Mouse (Mus musculus) spleen, adult 2 months (tissue): Measurements from ENCODE around the gene Rangap1. TPM values are rescaled to one million over a fixed set of nuclear protein-coding genes. Genes with fewer than 3 reads are reported as not detected.
"Not testable (repeated sequence)": the region's sequence is repeated elsewhere in the genome, so short reads cannot be mapped to it uniquely, and the experiment has no call there.

ENCODE experiments used
- DNase-seq, 2 experiments: peaks; one replicate each; pipeline versions ENCODE4 v3.0.0 to v3.0.0-alpha.2; 2012 to 2021; ENCODE audit warnings: low spot score in 2 of 2, low read depth in 1 of 2
- H3K27ac ChIP-seq: fragments of 200-500 bp; 2 replicates; pipeline ENCODE4 v1.5.1; 2012; ENCODE audit warnings: low read length, inconsistent platforms; ENCODE audit not compliant: insufficient read depth
- H3K27me3 ChIP-seq: fragments of 200-500 bp; 2 replicates; pipeline ENCODE4 v1.6.1; 2012; ENCODE audit warnings: mild to moderate bottlenecking, moderate library complexity, low read length, inconsistent platforms; ENCODE audit not compliant: control insufficient read depth, insufficient read depth
- H3K36me3 ChIP-seq: fragments of 200-500 bp; 2 replicates; pipeline ENCODE4 v1.6.1; 2012; ENCODE audit warnings: mild to moderate bottlenecking, low read length, inconsistent platforms; ENCODE audit not compliant: control insufficient read depth, insufficient read depth
- H3K4me1 ChIP-seq: fragments of 200-500 bp; 2 replicates; pipeline ENCODE4 v1.6.1; 2011; ENCODE audit warnings: inconsistent platforms; ENCODE audit not compliant: control insufficient read depth, insufficient read depth, insufficient read length
- H3K4me3 ChIP-seq: fragments of 200-500 bp; 2 replicates; pipeline ENCODE4 v1.5.1; 2011; ENCODE audit warnings: mild to moderate bottlenecking, inconsistent platforms; ENCODE audit not compliant: insufficient read depth, insufficient read length; ENCODE audit errors: extremely low read depth
- CTCF ChIP-seq: fragments of 200-500 bp; IDR thresholded peaks from 2 replicates; pipeline ENCODE4 v1.5.1; 2011; ENCODE audit warnings: mild to moderate bottlenecking, inconsistent platforms; ENCODE audit not compliant: insufficient read depth, insufficient read length, insufficient replicate concordance; ENCODE audit errors: extremely low read depth
- POLR2A ChIP-seq: fragments of 200-500 bp; IDR thresholded peaks from 2 replicates; pipeline ENCODE4 v1.6.1; 2011; ENCODE audit warnings: low read depth, low read length, inconsistent platforms
- WGBS: fragments of 180-500 bp; shearing (Covaris S2); methylation state at CpG from one replicate; pipeline ENCODE4 v1.1.7; 2018; 5-methylcytosine and 5-hydroxymethylcytosine counted together
- polyA plus RNA-seq: library from polyadenylated mRNA; depleted of rRNA; stranded (reverse); fragments of >200 nt; gene quantifications from 2 replicates; pipeline ENCODE4 v1.2.3, GENCODE M21; 2012

The Rangap1 gene
- polyA plus RNA-seq, 1 experiment: 26.6 TPM

DNA sequence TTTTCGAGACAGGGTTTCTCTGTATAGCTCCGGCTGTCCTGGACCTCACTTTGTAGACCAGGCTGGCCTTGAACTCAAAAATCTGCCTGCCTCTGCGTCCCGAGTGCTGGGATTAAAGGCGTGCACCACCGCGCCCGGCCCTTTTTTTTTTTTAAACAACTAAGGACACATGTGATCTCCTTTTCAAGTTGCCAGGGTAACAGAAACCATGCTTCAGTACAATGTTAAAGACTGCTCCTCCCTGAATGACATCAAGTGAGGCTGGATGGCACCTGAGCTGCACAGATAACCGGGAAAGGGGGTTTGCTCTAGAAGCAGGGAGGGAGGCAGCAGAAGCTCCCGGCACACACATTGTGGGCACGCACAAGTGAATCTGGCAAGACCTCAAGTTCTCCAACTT lies 36.3 kb downstream of the Rangap1 start:
- WGBS: 96% methylated on average over 11 of the region's 11 CpGs
- TF ChIP-seq CTCF (no peak), POLR2A (no peak)
- Histone ChIP-seq H3K27ac (no peak overlapping the region), H3K36me3 (peaks cover 64% of the 10 kb centered on the region), H3K4me1 (no peaks in the 10 kb centered on the region), H3K4me3 (no peak overlapping the region), H3K27me3 (no peaks in the 10 kb centered on the region)
- no peak for DNase-seq

DNA sequence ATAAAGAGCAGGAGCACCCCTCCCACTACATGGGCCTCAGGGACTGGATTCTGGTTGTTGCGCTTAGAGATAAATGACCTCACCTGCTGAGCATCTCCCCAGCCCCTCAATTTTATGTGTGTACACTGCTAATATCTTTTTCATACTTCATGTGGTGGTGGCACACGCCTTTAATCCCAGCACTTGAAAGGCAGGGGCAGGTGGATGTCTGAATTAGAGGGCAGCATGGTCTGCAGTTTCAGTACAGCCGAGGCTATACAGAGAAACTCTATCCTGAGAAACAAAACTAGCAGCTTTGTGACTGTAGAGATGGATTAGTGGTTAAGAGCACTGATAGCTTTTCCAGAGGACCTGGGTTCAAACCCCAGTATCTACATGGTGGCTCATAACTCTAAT lies 42.2 kb downstream of the Rangap1 start:
- peaks cover 26% of the 10 kb centered on the region for H3K36me3 ChIP-seq
- DNase-seq: no peak
- no peak overlapping the region for H3K4me3 ChIP-seq
- H3K27ac ChIP-seq: no peak overlapping the region
- no peaks in the 10 kb centered on the region for H3K4me1 ChIP-seq
- no peak for TF ChIP-seq CTCF
- 93% methylated on average over 3 of the region's 3 CpGs for WGBS
- no peaks in the 10 kb centered on the region for H3K27me3 ChIP-seq

DNA sequence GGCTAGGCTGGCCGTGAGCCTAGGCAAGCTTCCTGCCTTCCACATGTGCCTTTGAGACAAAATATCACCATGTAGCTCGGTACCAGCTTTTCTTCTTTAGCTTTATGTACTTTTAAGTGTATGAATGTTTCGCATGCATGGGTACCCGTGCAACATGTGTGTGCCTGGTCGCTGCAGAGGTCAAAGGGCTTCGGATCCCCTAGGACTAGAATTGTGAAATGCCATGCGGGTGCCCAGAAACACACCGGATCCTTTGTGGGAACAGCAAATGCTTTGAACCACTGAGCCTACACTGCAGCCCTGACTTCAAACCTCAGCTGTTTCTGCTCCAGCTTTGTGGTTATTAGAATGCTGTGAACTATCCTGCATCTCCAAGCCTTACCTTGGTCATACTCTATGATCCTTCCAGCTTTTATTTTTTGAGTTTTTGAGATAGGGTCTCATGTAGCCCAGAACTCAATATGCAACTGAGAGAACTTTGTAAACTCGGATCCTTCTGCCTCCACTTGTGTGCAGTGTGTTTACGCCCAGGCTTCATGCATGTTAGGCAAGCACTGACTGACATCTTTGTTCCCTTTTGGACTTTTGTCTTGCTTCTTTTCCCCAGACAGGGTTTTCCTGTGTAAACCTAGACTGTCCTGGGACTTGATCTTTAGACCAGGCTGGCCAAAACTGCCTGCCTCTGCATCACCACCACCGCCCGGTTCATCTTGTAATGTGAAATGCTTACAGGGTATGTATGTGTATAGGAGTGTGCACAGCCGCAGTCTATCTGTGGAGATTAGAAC lies 42.8 kb downstream of the Rangap1 start:
- Histone ChIP-seq H3K4me1 (no peaks in the 10 kb centered on the region; the same call in 1 of the 2 replicates), H3K36me3 (peaks cover 26% of the 10 kb centered on the region), H3K27ac (no peak overlapping the region), H3K4me3 (no peak overlapping the region), H3K27me3 (no peaks in the 10 kb centered on the region)
- DNase-seq: no peak
- TF ChIP-seq POLR2A (no peak), CTCF (no peak)
- 92% methylated on average over 13 of the region's 13 CpGs for WGBS

DNA sequence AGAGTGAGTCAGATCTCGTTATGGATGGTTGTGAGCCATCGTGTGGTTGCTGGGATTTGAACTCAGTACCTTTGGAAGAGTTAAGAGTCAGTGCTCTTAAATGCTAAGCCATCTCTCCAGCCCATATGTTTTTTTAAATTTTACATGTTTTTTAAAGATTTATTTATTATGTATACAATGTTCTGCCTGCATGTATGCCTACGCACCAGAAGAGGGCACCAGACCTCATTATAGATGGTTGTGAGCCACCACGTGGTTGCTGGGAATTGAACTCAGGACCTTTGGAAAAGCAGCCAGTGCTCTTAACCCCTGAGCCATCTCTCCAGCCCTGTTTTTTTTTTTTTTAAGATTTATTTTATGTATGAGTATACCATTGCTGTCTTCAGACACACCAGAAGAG lies 44.0 kb downstream of the Rangap1 start:
- not testable (repeated sequence) for H3K27ac ChIP-seq, H3K27me3 ChIP-seq, DNase-seq, H3K4me3 ChIP-seq, H3K4me1 ChIP-seq
- 79% methylated on average over 4 of the region's 4 CpGs for WGBS
- H3K36me3 ChIP-seq: peaks cover 23% of the 10 kb centered on the region

DNA sequence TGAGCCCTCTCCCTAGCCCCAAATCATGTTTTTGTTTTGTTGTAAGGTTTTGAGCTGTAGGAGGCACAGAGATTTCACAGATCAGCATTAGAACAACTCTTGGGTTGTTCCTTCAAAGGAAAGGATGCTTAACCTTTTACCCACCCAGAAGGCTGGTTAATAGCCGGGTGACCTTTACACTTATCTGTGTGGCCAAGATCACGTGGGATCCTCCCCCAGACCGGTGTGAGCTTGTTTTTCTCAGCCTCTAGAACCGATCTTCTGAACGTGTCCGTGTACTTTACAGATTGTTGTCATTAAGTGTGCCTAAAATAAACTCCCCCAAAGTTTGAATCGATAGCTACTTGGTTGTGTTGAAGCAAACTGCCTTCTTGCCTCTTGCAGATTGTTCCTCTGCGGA lies 44.7 kb downstream of the Rangap1 start:
- no peak for DNase-seq

DNA sequence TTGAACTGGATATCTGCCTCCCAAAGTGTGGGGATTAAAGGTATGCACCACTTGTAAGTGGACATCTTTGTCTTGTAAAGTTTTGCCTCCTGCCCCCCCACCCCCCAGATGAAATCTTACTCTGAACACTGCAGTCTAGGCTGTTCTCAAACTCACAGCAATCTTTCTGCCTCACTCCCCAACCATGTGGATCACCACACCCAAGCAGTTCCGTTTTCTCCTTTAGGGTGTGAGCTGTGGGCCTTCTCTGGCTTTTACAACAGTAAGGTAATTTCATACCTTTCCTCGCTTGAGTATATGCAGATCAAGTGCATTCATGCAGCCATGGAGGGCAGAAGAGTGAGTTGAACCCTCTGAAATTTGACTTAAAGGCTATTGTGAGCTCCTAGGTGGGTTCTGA lies 45.2 kb downstream of the Rangap1 start:
- DNase-seq: no peak
- TF ChIP-seq POLR2A (no peak), CTCF (no peak)
- WGBS: 66% methylated on average over 2 of the region's 2 CpGs
- Histone ChIP-seq H3K4me3 (no peak overlapping the region), H3K36me3 (peaks cover 11% of the 10 kb centered on the region), H3K27ac (no peak overlapping the region), H3K27me3 (no peaks in the 10 kb centered on the region), H3K4me1 (no peaks in the 10 kb centered on the region; the same call in 1 of the 2 replicates)

More for the DNA sequence above, 44.7 kb downstream of the Rangap1 start:
- WGBS: 83% methylated on average over 8 of the region's 8 CpGs
- Histone ChIP-seq H3K36me3 (peaks cover 15% of the 10 kb centered on the region), H3K4me3 (no peak overlapping the region), H3K4me1 (no peaks in the 10 kb centered on the region; the same call in 1 of the 2 replicates), H3K27ac (no peak overlapping the region), H3K27me3 (no peaks in the 10 kb centered on the region)
- TF ChIP-seq CTCF: no peak
- no peak for TF ChIP-seq POLR2A

DNA sequence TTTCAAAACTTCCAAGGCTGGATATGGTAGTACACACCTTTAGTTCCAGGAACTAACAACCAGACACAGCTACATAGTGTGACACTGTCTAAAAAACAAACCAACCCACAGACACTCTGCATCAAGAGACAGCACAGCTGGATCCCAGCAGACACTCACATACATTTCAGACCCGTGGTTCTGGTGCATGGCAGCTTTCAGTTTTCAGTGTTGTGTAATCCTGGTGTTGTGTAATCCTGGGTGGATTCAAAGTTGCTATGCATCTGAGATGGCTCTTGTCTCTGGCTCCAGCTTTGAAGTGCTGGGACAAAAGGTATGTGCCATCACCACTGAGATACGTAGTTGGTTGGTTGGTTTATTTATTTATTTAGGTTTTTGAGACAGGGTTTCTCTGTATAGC lies 46.8 kb downstream of the Rangap1 start:
- 61% methylated on average over 2 of the region's 2 CpGs for WGBS
- peaks cover 13% of the 10 kb centered on the region; the same call in 1 of the 2 replicates for H3K4me1 ChIP-seq
- no peak for TF ChIP-seq POLR2A
- TF ChIP-seq CTCF: no peak
- H3K27me3 ChIP-seq: peaks cover 13% of the 10 kb centered on the region
- no peak overlapping the region for H3K27ac ChIP-seq
- no peak for DNase-seq
- H3K4me3 ChIP-seq: no peak overlapping the region
- H3K36me3 ChIP-seq: no peaks in the 10 kb centered on the region
